Mouse (Mus musculus) neural tube, embryonic 13.5 days (tissue): ENCODE measurements around the gene Zfp784. TPM values are rescaled to one million over a fixed set of nuclear protein-coding genes. Genes with fewer than 3 reads are reported as not detected.
"Not testable (repeated sequence)": the region's sequence is repeated elsewhere in the genome, so short reads cannot be mapped to it uniquely, and the experiment has no call there.

Source experiments
- ATAC-seq: fragments of 200-750 bp; cut with Nextera tagmentation; 2 replicates; pipeline ENCODE4 v1.8.0; 2017; ENCODE audit warnings: low read depth, mild to moderate bottlenecking, moderate TSS enrichment, moderate library complexity
- H3K27ac ChIP-seq: fragments of 300-500 bp; sonication (generic); replicated peaks from 2 replicates; pipeline ENCODE4 v1.5.1; 2015; ENCODE audit warnings: moderate library complexity, mild to moderate bottlenecking, inconsistent platforms
- H3K27me3 ChIP-seq: fragments of 300-500 bp; sonication (generic); 2 replicates; pipeline ENCODE4 v1.6.1; 2015; ENCODE audit warnings: mild to moderate bottlenecking, inconsistent platforms
- H3K36me3 ChIP-seq: fragments of 300-500 bp; sonication (generic); 2 replicates; pipeline ENCODE4 v1.6.1; 2015; ENCODE audit warnings: mild to moderate bottlenecking, inconsistent platforms
- H3K4me1 ChIP-seq: fragments of 300-500 bp; sonication (generic); replicated peaks from 2 replicates; pipeline ENCODE4 v1.6.1; 2015; ENCODE audit warnings: inconsistent platforms
- H3K4me2 ChIP-seq: fragments of 300-500 bp; sonication (generic); 2 replicates; pipeline ENCODE4 v1.6.1; 2015; ENCODE audit warnings: inconsistent platforms, mild to moderate bottlenecking, moderate library complexity
- H3K4me3 ChIP-seq: fragments of 300-500 bp; sonication (generic); 2 replicates; pipeline ENCODE4 v1.5.1; 2015; ENCODE audit warnings: mild to moderate bottlenecking, inconsistent platforms
- H3K9ac ChIP-seq: fragments of 300-500 bp; sonication (generic); 2 replicates; pipeline ENCODE4 v1.6.1; 2015; ENCODE audit warnings: moderate library complexity, mild to moderate bottlenecking, inconsistent platforms
- H3K9me3 ChIP-seq: fragments of 300-500 bp; sonication (generic); 2 replicates; pipeline ENCODE4 v1.6.1; 2016; ENCODE audit warnings: inconsistent platforms
- whole genome bisulfite sequencing: fragments of 180-500 bp; shearing (Covaris S2); methylation state at CpG from one replicate; pipeline ENCODE4 v1.1.7; 2015; 5-methylcytosine and 5-hydroxymethylcytosine counted together
- polyA plus RNA-seq: library from polyadenylated mRNA; unstranded; fragments of >200 nt; fragmentation: Nextera tagmentation; extraction: Ambion mirVana; gene quantifications from 2 replicates; pipeline ENCODE4 v1.2.1, GENCODE M21; 2015

Zfp784 gene
- polyA plus RNA-seq, 1 experiment from 2014 or later = 9.1 TPM

GRCm38 (mm10) chr7:5017352-5017751, 20.9 kb downstream of the Zfp784 start:
- H3K4me2 ChIP-seq = no peak overlapping the region
- no peak for ATAC-seq
- no peak overlapping the region for H3K9ac ChIP-seq
- no peak overlapping the region for H3K27ac ChIP-seq
- 92% methylated on average over 16 of the region's 16 CpGs for WGBS
- peaks cover 34% of the 10 kb centered on the region for H3K4me1 ChIP-seq
- no peaks in the 10 kb centered on the region for H3K9me3 ChIP-seq
- peaks cover 14% of the 10 kb centered on the region for H3K36me3 ChIP-seq
- H3K27me3 ChIP-seq = no peaks in the 10 kb centered on the region
- no peak overlapping the region for H3K4me3 ChIP-seq

GRCm38 (mm10) chr7:5016920-5017319, 21.3 kb downstream of the Zfp784 start:
- WGBS = 94% methylated on average over 2 of the region's 2 CpGs

GRCm38 (mm10) chr7:5016057-5016456, 22.2 kb downstream of the Zfp784 start:
- peak overlapping the region; percentile 58 for H3K4me2 ChIP-seq
- WGBS = 61% methylated on average over 3 of the region's 3 CpGs
- peaks cover 20% of the 10 kb centered on the region for H3K36me3 ChIP-seq
- peak overlapping the region; percentile 97 for H3K27ac ChIP-seq
- no peaks in the 10 kb centered on the region for H3K9me3 ChIP-seq
- H3K4me1 ChIP-seq = peaks cover 24% of the 10 kb centered on the region
- no peaks in the 10 kb centered on the region for H3K27me3 ChIP-seq
- peak overlapping the region; percentile 71 for H3K4me3 ChIP-seq
- peak overlapping the region; percentile 83 for H3K9ac ChIP-seq
- no peak for ATAC-seq

More at GRCm38 (mm10) chr7:5016920-5017319, 21.3 kb downstream of the Zfp784 start:
- no peak overlapping the region for H3K4me3 ChIP-seq
- no peak overlapping the region for H3K9ac ChIP-seq
- H3K4me2 ChIP-seq = no peak overlapping the region
- no peaks in the 10 kb centered on the region for H3K9me3 ChIP-seq
- no peaks in the 10 kb centered on the region for H3K27me3 ChIP-seq
- ATAC-seq = no peak
- peaks cover 33% of the 10 kb centered on the region for H3K4me1 ChIP-seq
- H3K36me3 ChIP-seq = peaks cover 14% of the 10 kb centered on the region
- H3K27ac ChIP-seq = no peak overlapping the region

GRCm38 (mm10) chr7:5015118-5016001, 22.9 kb downstream of the Zfp784 start, which contains the start of gene Gm44973:
Gene Gm44973 (plus strand): TSS chr7:5015496.
- H3K4me1 ChIP-seq = peaks cover 22% of the 10 kb centered on the region
- peaks cover 27% of the 10 kb centered on the region for H3K36me3 ChIP-seq
- no peaks in the 10 kb centered on the region for H3K9me3 ChIP-seq
- ATAC-seq = peak; percentile 74
- under 1% methylated on average over 60 of the region's 76 CpGs for WGBS
- peak within 1 kb of the TSS; percentile 97 for H3K27ac ChIP-seq
- no peaks in the 10 kb centered on the region for H3K27me3 ChIP-seq
- H3K4me3 ChIP-seq = peak within 1 kb of the TSS; percentile 71
- peak within 1 kb of the TSS; percentile 58 for H3K4me2 ChIP-seq
- H3K9ac ChIP-seq = peak within 1 kb of the TSS; percentile 83

GRCm38 (mm10) chr7:5014251-5015117, 23.8 kb downstream of the Zfp784 start, which contains the start of the genes Zfp524 and Fiz1:
Gene Zfp524 (plus strand): TSS chr7:5014415.
Gene Fiz1 (minus strand): TSS chr7:5014697.
- H3K36me3 ChIP-seq = peaks cover 35% of the 10 kb centered on the region
- 0% methylated on average over 42 of the region's 42 CpGs for WGBS
- H3K4me3 ChIP-seq = peak within 1 kb of the TSS; percentile 71
- peak within 1 kb of the TSS; percentile 83 for H3K9ac ChIP-seq
- ATAC-seq = peak; percentile 85
- peak within 1 kb of the TSS; percentile 58 for H3K4me2 ChIP-seq
- H3K27me3 ChIP-seq = no peaks in the 10 kb centered on the region
- no peaks in the 10 kb centered on the region for H3K9me3 ChIP-seq
- peaks cover 19% of the 10 kb centered on the region for H3K4me1 ChIP-seq
- peak within 1 kb of the TSS; percentile 97 for H3K27ac ChIP-seq

GRCm38 (mm10) chr7:5012681-5013513, 25.3 kb downstream of the Zfp784 start:
- H3K36me3 ChIP-seq = peaks cover 51% of the 10 kb centered on the region
- WGBS = 92% methylated on average over 27 of the region's 27 CpGs

GRCm38 (mm10) chr7:5008229-5008628, 30.0 kb downstream of the Zfp784 start:
- no peak for ATAC-seq
- H3K27me3 ChIP-seq = no peaks in the 10 kb centered on the region
- H3K4me1 ChIP-seq = peaks cover 2% of the 10 kb centered on the region; the same call in 1 of the 2 replicates
- no peak overlapping the region for H3K4me3 ChIP-seq
- WGBS = 94% methylated on average over 26 of the region's 26 CpGs
- peaks cover 70% of the 10 kb centered on the region for H3K36me3 ChIP-seq
- no peak overlapping the region for H3K9ac ChIP-seq
- no peak overlapping the region for H3K27ac ChIP-seq
- no peaks in the 10 kb centered on the region for H3K9me3 ChIP-seq
- H3K4me2 ChIP-seq = no peak overlapping the region

More at GRCm38 (mm10) chr7:5012681-5013513, 25.3 kb downstream of the Zfp784 start:
- Histone ChIP-seq H3K4me2 (peak overlapping the region; percentile 58), H3K27me3 (no peaks in the 10 kb centered on the region), H3K9ac (no peak overlapping the region), H3K27ac (no peak overlapping the region), H3K4me1 (peaks cover 11% of the 10 kb centered on the region), H3K4me3 (peak overlapping the region; percentile 71), H3K9me3 (no peaks in the 10 kb centered on the region)
- no peak for ATAC-seq

- H3K4me1 ChIP-seq, H3K4me2 ChIP-seq, ATAC-seq, H3K4me3 ChIP-seq, H3K27ac ChIP-seq, H3K27me3 ChIP-seq, H3K9ac ChIP-seq, H3K9me3 ChIP-seq: not testable (repeated sequence)
- WGBS = 60% methylated on average over 8 of the region's 8 CpGs
- H3K36me3 ChIP-seq = peaks cover 19% of the 10 kb centered on the region
Measured at GRCm38 (mm10) chr7:5002876-5003275, 35.4 kb downstream of the Zfp784 start.

GRCm38 (mm10) chr7:4999876-5000275, 38.4 kb downstream of the Zfp784 start:
- no peak overlapping the region for H3K4me2 ChIP-seq
- no peak overlapping the region for H3K4me3 ChIP-seq
- no peaks in the 10 kb centered on the region for H3K9me3 ChIP-seq
- H3K4me1 ChIP-seq = peaks cover 13% of the 10 kb centered on the region
- no peaks in the 10 kb centered on the region for H3K27me3 ChIP-seq
- no peaks in the 10 kb centered on the region for H3K36me3 ChIP-seq
- no peak overlapping the region for H3K9ac ChIP-seq
- no peak for ATAC-seq
- no peak overlapping the region for H3K27ac ChIP-seq
- 64% methylated on average over 2 of the region's 2 CpGs for WGBS

GRCm38 (mm10) chr7:4996934-4997333, 41.3 kb downstream of the Zfp784 start:
- peak overlapping the region; percentile 75 for H3K4me3 ChIP-seq
- no peak for ATAC-seq
- H3K4me1 ChIP-seq = peaks cover 40% of the 10 kb centered on the region
- WGBS = 72% methylated on average over 8 of the region's 8 CpGs
- H3K9me3 ChIP-seq = no peaks in the 10 kb centered on the region
- H3K27me3 ChIP-seq = peaks cover 13% of the 10 kb centered on the region
- peak overlapping the region; percentile 68 for H3K4me2 ChIP-seq
- peaks cover 25% of the 10 kb centered on the region for H3K36me3 ChIP-seq
- H3K9ac ChIP-seq = peak overlapping the region; percentile 95
- H3K27ac ChIP-seq = peak overlapping the region; percentile 85
